Mouse (Mus musculus): ENCODE data around the gene Hadh. TPM values are rescaled to one million over a fixed set of nuclear protein-coding genes. Genes with fewer than 3 reads are reported as not detected.

Gene Hadh
- polyA plus RNA-seq, 1 experiment from 2014 or later, result 193 TPM

DNA sequence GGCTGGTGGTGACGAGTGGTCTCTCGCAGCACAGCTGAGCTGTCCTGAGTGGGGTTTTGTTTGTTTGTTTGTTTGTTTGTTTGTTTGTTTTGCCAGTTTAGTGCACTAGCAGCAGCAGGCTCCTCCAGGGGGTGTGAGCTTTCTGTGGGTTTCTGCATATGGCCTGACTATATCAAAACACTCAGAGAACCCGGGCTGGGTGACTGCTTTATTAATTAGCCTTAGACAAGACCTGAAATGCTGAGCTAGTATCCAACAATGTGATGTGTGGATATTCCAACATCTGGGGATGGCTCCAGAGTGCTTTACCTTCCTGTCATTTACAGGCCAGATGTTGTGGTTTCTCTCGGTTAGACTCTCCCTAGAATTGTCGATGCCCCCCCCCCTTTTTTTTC, 31.4 kb upstream of the Hadh start:
- ATAC-seq (replicated peaks; ENCODE audit: extremely low read depth, insufficient read depth, low FRiP score), result no peak; the same call in 1 of the 2 replicates
- H3K4me2 ChIP-seq (ENCODE audit: low read depth, low read length), result peak overlapping the region; percentile 72
- no peaks in the 10 kb centered on the region for H3K27me3 ChIP-seq (ENCODE audit: control insufficient read depth, insufficient read depth, low read length)
- peak overlapping the region; percentile 27; the same call in 1 of the 2 replicates for H3K27ac ChIP-seq (ENCODE audit: low read length)
- H3K9me3 ChIP-seq (replicated peaks; ENCODE audit: control insufficient read depth, low read length), result peaks cover 6% of the 10 kb centered on the region
- WGBS, result 14% methylated on average over 5 of the region's 5 CpGs
- H3K9ac ChIP-seq (ENCODE audit: low read length), result peak overlapping the region; percentile 71
- H3K36me3 ChIP-seq (ENCODE audit: control insufficient read depth, insufficient read depth), result no peaks in the 10 kb centered on the region
- 0 out of 2 replicates have a peak, but pooled peaks cover 4% of the 10 kb centered on the region for H3K4me1 ChIP-seq (ENCODE audit: control insufficient read depth, insufficient read depth, low read length)
- H3K4me3 ChIP-seq (ENCODE audit: low read length), result peak overlapping the region; percentile 76

DNA sequence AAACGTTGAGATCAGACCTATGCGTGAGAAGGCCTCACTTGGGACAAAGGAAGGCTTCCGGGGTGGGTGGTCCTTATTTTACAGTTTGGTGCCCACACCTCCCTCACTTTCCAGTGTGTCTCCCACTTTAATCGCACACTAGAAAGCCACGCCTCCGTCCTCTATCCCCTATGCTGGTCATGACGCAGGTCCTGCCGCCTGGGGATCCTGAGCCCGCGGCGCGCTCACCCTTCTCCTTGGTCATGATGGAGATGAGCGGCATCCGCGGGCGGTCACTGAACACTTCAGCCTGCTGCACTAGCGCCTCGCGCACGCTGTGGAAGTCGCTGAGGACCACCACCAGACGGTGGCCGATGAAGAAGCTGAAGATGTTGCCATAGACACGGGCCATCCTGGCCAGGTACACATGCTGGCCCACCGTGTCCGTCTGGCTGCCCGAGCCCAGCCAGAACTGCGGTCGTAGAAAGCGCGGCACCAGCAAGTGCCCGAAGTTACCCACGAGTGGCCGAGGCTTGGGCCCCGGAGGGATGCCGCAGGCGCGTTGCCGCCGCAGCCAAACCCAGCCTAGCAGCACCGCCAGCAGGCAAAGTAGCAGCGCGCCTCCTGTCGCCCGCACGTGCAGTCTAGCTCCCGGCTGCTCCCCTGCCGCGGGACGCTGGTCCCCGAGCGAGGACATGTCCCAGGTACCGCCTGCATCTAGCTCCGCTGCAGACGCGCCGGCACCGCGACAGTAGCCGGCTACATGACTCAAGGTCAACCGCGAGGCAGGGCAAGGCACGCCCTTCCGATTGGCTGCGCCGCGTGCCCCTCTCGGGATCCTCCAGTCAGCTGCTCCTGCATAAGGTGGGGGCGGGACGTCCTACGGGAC, 30.8 kb upstream of the Hadh start, which contains the start of gene Cyp2u1:
TSS of gene Cyp2u1 (minus strand) at position 776 of the 868 bp plus-strand sequence.
- H3K4me1 ChIP-seq (ENCODE audit: control insufficient read depth, insufficient read depth, low read length), result 0 out of 2 replicates have a peak, but pooled peaks cover 4% of the 10 kb centered on the region
- peak within 1 kb of the TSS; percentile 83 for H3K27ac ChIP-seq (ENCODE audit: low read length)
- H3K4me2 ChIP-seq (ENCODE audit: low read depth, low read length), result peak within 1 kb of the TSS; percentile 72
- peak; percentile 99 for ATAC-seq (replicated peaks; ENCODE audit: extremely low read depth, insufficient read depth, low FRiP score)
- peak within 1 kb of the TSS; percentile 79 for H3K9ac ChIP-seq (ENCODE audit: low read length)
- under 1% methylated on average over 71 of the region's 71 CpGs for WGBS
- no peaks in the 10 kb centered on the region for H3K36me3 ChIP-seq (ENCODE audit: control insufficient read depth, insufficient read depth)
- H3K4me3 ChIP-seq (ENCODE audit: low read length), result peak within 1 kb of the TSS; percentile 76
- no peaks in the 10 kb centered on the region for H3K27me3 ChIP-seq (ENCODE audit: control insufficient read depth, insufficient read depth, low read length)
- H3K9me3 ChIP-seq (replicated peaks; ENCODE audit: control insufficient read depth, low read length), result peaks cover under 1% of the 10 kb centered on the region; the same call in 1 of the 2 replicates

GRCm38 (mm10) chr3:131299908-131300307, 28.0 kb upstream of the Hadh start:
- no peak overlapping the region for H3K4me2 ChIP-seq (ENCODE audit: low read depth, low read length)
- H3K27ac ChIP-seq (ENCODE audit: low read length), result no peak overlapping the region
- ATAC-seq (replicated peaks; ENCODE audit: extremely low read depth, insufficient read depth, low FRiP score), result no peak
- peaks cover 9% of the 10 kb centered on the region for H3K4me1 ChIP-seq (ENCODE audit: control insufficient read depth, insufficient read depth, low read length)
- 6% methylated on average over 6 of the region's 6 CpGs for WGBS
- no peak overlapping the region for H3K4me3 ChIP-seq (ENCODE audit: low read length)
- no peaks in the 10 kb centered on the region for H3K36me3 ChIP-seq (ENCODE audit: control insufficient read depth, insufficient read depth)
- no peak overlapping the region for H3K9ac ChIP-seq (ENCODE audit: low read length)
- no peaks in the 10 kb centered on the region for H3K9me3 ChIP-seq (replicated peaks; ENCODE audit: control insufficient read depth, low read length)
- H3K27me3 ChIP-seq (ENCODE audit: control insufficient read depth, insufficient read depth, low read length), result no peaks in the 10 kb centered on the region

- 78% methylated on average over 9 of the region's 9 CpGs for WGBS
- H3K4me2 ChIP-seq (ENCODE audit: low read depth, low read length), result no peak overlapping the region
- H3K9ac ChIP-seq (ENCODE audit: low read length), result no peak overlapping the region
- no peaks in the 10 kb centered on the region for H3K36me3 ChIP-seq (ENCODE audit: control insufficient read depth, insufficient read depth)
- no peak for ATAC-seq (replicated peaks; ENCODE audit: extremely low read depth, insufficient read depth, low FRiP score)
- H3K27ac ChIP-seq (ENCODE audit: low read length), result no peak overlapping the region
- H3K4me3 ChIP-seq (ENCODE audit: low read length), result no peak overlapping the region
- H3K4me1 ChIP-seq (ENCODE audit: control insufficient read depth, insufficient read depth, low read length), result peaks cover 11% of the 10 kb centered on the region
- no peaks in the 10 kb centered on the region for H3K27me3 ChIP-seq (ENCODE audit: control insufficient read depth, insufficient read depth, low read length)
- no peaks in the 10 kb centered on the region for H3K9me3 ChIP-seq (replicated peaks; ENCODE audit: control insufficient read depth, low read length)
These were observed 27.2 kb upstream of the Hadh start for GRCm38 (mm10) chr3:131299078-131299477.

- H3K4me1 ChIP-seq (ENCODE audit: control insufficient read depth, insufficient read depth, low read length), result peaks cover 10% of the 10 kb centered on the region
- H3K27me3 ChIP-seq (ENCODE audit: control insufficient read depth, insufficient read depth, low read length), result no peaks in the 10 kb centered on the region
- H3K27ac ChIP-seq (ENCODE audit: low read length), result no peak overlapping the region
- ATAC-seq (replicated peaks; ENCODE audit: extremely low read depth, insufficient read depth, low FRiP score), result no peak
- no peaks in the 10 kb centered on the region; the same call in 1 of the 2 replicates for H3K36me3 ChIP-seq (ENCODE audit: control insufficient read depth, insufficient read depth)
- H3K4me3 ChIP-seq (ENCODE audit: low read length), result no peak overlapping the region
- no peaks in the 10 kb centered on the region for H3K9me3 ChIP-seq (replicated peaks; ENCODE audit: control insufficient read depth, low read length)
- WGBS, result 81% methylated on average over 7 of the region's 7 CpGs
- H3K4me2 ChIP-seq (ENCODE audit: low read depth, low read length), result no peak overlapping the region
- no peak overlapping the region for H3K9ac ChIP-seq (ENCODE audit: low read length)
These were observed 25.0 kb upstream of the Hadh start for GRCm38 (mm10) chr3:131296893-131297292.

GRCm38 (mm10) chr3:131295513-131296200, 23.8 kb upstream of the Hadh start:
- H3K4me1 ChIP-seq (ENCODE audit: control insufficient read depth, insufficient read depth, low read length), result peaks cover 7% of the 10 kb centered on the region
- H3K9ac ChIP-seq (ENCODE audit: low read length), result no peak overlapping the region
- H3K4me2 ChIP-seq (ENCODE audit: low read depth, low read length), result peak overlapping the region; percentile 33
- 0 out of 2 replicates have a peak, but pooled peaks cover 2% of the 10 kb centered on the region for H3K9me3 ChIP-seq (replicated peaks; ENCODE audit: control insufficient read depth, low read length)
- no peaks in the 10 kb centered on the region for H3K27me3 ChIP-seq (ENCODE audit: control insufficient read depth, insufficient read depth, low read length)
- WGBS, result 36% methylated on average over 12 of the region's 12 CpGs
- no peak overlapping the region for H3K4me3 ChIP-seq (ENCODE audit: low read length)
- ATAC-seq (replicated peaks; ENCODE audit: extremely low read depth, insufficient read depth, low FRiP score), result peak; percentile 68
- peaks cover 4% of the 10 kb centered on the region; the same call in 1 of the 2 replicates for H3K36me3 ChIP-seq (ENCODE audit: control insufficient read depth, insufficient read depth)
- H3K27ac ChIP-seq (ENCODE audit: low read length), result peak overlapping the region; percentile 44; the same call in 1 of the 2 replicates

DNA sequence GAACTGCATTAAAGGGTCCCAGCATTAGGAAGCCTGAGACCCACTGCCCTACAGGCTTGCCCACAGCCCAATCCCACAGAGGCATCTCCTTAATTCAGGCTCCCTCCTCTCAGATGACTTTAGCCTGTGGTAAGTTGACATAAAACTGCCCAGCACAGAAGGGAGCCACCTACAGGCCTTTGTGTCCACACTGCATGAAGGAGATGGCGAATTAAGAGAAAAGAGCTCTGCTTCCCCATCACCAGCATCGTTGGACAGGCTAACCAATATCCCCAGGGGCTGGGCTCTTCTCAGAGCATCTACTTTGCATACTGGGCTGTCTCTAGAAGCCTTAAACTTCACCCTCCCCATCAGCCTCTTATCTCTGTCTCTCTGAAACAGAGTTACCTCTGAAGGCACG, 22.6 kb upstream of the Hadh start:
- 40% methylated on average over 3 of the region's 3 CpGs for WGBS
- Histone ChIP-seq H3K4me1 (ENCODE audit: control insufficient read depth, insufficient read depth, low read length) (peaks cover 7% of the 10 kb centered on the region), H3K4me3 (ENCODE audit: low read length) (no peak overlapping the region), H3K4me2 (ENCODE audit: low read depth, low read length) (no peak overlapping the region), H3K9ac (ENCODE audit: low read length) (no peak overlapping the region), H3K27ac (ENCODE audit: low read length) (no peak overlapping the region), H3K9me3 (replicated peaks; ENCODE audit: control insufficient read depth, low read length) (0 out of 2 replicates have a peak, but pooled peaks cover 2% of the 10 kb centered on the region), H3K36me3 (ENCODE audit: control insufficient read depth, insufficient read depth) (peaks cover 6% of the 10 kb centered on the region; the same call in 1 of the 2 replicates), H3K27me3 (ENCODE audit: control insufficient read depth, insufficient read depth, low read length) (no peaks in the 10 kb centered on the region)
- no peak for ATAC-seq (replicated peaks; ENCODE audit: extremely low read depth, insufficient read depth, low FRiP score)

GRCm38 (mm10) chr3:131292959-131293358, 21.1 kb upstream of the Hadh start:
- H3K27ac ChIP-seq (ENCODE audit: low read length), result no peak overlapping the region
- peaks cover 7% of the 10 kb centered on the region for H3K4me1 ChIP-seq (ENCODE audit: control insufficient read depth, insufficient read depth, low read length)
- 88% methylated on average over 3 of the region's 3 CpGs for WGBS
- no peak overlapping the region for H3K4me3 ChIP-seq (ENCODE audit: low read length)
- peaks cover 6% of the 10 kb centered on the region; the same call in 1 of the 2 replicates for H3K36me3 ChIP-seq (ENCODE audit: control insufficient read depth, insufficient read depth)
- H3K27me3 ChIP-seq (ENCODE audit: control insufficient read depth, insufficient read depth, low read length), result no peaks in the 10 kb centered on the region
- no peak overlapping the region for H3K9ac ChIP-seq (ENCODE audit: low read length)
- H3K4me2 ChIP-seq (ENCODE audit: low read depth, low read length), result no peak overlapping the region
- 0 out of 2 replicates have a peak, but pooled peaks cover 2% of the 10 kb centered on the region for H3K9me3 ChIP-seq (replicated peaks; ENCODE audit: control insufficient read depth, low read length)
- ATAC-seq (replicated peaks; ENCODE audit: extremely low read depth, insufficient read depth, low FRiP score), result no peak

All from heart, embryonic 16.5 days (tissue).